Mouse (Mus musculus) gonadal fat pad, adult 2 months (tissue): ENCODE data around the gene Cdkl5. TPM values are rescaled to one million over a fixed set of nuclear protein-coding genes. Genes with fewer than 3 reads are reported as not detected.
"Not testable (repeated sequence)": the region's sequence is repeated elsewhere in the genome, so short reads cannot be mapped to it uniquely, and the experiment has no call there.

Experiments
- DNase-seq: peaks from one replicate; pipeline ENCODE4 v3.0.0-alpha.2; 2012; ENCODE audit warnings: low read depth
- polyA plus RNA-seq: library from polyadenylated mRNA; depleted of rRNA; stranded (reverse); fragments of >200 nt; gene quantifications from 2 replicates; pipeline ENCODE4 v1.2.3, GENCODE M21; 2012

Gene Cdkl5
- polyA plus RNA-seq, 1 experiment, result 0.69 TPM

DNA sequence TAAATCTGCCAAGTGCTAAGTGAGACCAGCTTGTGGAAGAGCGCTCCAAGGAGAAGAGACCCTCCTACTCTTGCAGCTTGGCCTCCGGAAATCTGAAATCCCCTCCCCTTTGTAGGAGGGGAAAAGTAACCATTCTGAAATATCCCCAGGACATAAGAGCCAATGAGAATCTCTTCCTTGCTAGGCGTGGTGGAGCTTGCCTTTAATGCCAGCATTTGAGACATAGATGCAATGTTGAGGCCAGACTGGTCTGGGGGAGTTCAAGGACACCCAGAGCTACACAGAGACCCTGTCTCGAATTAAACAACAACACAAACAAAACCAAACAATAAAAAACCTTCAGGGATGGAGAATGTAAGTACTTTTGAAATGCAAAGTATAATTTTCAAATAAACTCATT, 87.6 kb downstream of the Cdkl5 start, which contains the start of gene Gja6:
Gene Gja6, minus strand, starts transcription at position 101 of the 400 bp plus-strand sequence.
- no peak for DNase-seq

DNA sequence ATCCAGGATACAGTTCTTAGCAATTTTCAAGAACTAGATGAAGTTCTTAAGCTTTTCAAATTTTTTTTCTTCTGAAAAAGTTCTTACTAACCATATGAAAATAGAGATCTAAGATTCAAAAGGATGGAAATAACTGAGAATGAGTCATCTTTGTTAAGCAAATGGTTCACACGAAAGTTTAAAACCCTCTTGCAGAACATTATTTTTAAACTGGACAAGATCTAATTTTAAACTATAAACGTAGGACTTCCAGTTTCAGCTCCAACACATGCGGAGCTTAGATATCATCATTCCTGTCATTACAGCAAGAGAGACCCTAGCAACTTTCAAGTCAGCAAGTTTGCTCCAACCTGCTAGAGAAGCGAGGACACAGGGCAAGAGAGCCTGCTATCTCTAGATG, 88.0 kb downstream of the Cdkl5 start:
- DNase-seq, result no peak

- no peak for DNase-seq
Observed at GRCm38 (mm10) chrX:160905913-160906312, 88.6 kb downstream of the Cdkl5 start.

DNA sequence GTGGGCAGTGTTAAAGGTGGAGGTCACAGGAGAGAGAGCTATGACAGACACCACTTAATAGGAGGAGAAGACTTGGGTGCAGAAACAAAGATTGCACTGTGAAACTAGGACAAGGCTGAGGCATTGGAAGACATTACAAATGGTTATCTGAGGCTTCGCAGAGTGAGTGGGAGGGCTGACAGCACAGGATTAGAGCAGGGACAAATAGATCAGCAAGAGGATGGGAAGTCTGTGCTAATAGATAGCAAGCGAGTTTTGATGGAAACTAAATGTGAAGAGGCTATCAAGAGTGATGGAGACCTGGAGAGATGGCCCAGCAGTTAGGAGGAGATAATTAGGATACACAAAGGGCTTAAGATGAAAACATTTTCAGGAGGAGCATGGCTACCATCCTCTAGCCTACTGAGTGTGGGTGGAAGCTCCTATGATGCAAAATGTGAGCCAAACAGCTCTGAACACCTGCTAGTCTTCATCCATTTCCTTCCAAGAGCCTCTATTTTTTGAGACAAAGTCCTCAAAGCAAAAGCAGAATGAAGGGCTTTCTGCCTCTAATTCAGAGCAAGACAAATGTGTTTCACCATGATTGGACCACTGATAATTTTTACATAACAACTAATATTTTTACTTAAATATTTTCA, 89.3 kb downstream of the Cdkl5 start:
- DNase-seq, result no peak

GRCm38 (mm10) chrX:160901118-160901517, 93.4 kb downstream of the Cdkl5 start:
- no peak for DNase-seq

- DNase-seq, result no peak
Observed at GRCm38 (mm10) chrX:160892077-160892476, 102.4 kb downstream of the Cdkl5 start.

- no peak for DNase-seq
Observed at GRCm38 (mm10) chrX:160886301-160886700, 108.2 kb downstream of the Cdkl5 start.

- DNase-seq, result no peak
Observed at GRCm38 (mm10) chrX:160866576-160866975, 127.9 kb downstream of the Cdkl5 start.

DNA sequence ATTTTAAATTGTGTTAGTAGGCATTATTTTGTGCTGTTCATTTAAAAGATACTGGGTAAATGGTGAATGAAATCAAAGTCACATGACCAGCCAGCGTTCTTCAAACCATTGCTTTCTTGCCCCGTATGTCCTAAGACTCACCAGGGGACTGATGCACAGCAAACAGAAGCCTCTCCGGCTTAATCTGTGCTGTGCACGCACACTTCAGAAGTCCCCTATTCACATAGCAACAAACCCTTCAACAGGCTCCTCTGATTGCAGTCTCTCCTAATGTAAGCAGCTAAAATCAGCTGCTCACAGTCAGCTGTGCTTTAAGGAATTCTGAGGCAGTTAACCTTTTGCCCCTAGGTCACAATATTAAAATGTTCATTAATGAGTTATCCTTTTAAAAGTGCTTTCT, 129.5 kb downstream of the Cdkl5 start:
- DNase-seq, result no peak

DNA sequence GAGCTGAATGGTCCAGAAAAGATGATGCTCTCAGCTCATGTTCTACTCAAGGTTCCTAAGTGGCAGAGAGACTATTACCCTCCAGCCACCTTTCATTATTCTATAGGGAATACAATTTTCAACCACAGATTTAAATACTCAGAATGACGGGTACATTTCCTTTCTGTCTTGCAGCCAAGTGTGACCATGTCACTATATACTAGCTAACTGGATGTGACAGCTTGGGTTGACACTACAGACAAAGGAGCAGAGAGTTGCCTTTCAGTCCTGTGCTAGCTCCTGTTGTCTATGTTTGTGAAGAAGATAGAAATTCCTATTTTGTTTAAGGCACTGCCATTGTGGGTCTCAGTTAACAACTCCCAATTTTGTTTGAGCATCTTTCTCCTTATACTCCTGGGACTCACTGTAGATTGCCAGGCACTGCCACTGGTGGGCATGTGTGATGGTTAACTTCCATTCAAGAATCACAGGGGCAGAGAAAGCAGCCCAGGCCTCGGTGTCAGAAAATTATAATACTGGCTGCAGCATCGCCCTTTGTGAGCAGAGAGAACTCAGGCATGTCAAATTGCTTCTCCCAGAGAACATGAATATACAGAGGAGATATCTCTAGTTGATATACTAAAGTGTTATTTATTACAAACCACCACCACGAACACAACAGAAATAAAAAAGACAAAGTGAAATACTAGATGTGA, 130.7 kb downstream of the Cdkl5 start:
- no peak for DNase-seq

DNA sequence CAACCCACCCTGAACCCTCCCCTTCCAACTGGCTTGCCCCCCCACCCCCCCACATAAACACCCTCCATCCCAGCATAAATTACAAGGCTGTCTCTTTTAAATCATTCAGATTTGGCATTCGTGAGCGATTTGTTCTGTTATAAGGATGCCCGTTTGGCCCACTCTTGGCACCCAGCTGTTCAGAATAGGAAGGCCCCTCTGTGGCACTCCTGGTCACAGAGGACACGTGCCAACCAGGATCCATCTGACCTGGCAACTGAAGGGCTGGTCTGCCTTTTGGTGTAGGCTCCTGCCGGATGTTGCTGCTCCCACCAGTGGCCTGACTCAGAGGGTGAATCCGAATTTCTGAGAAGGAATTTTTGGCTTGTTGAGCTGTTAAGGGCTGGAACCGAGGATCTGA, 186.3 kb downstream of the Cdkl5 start:
- DNase-seq, result no peak

DNA sequence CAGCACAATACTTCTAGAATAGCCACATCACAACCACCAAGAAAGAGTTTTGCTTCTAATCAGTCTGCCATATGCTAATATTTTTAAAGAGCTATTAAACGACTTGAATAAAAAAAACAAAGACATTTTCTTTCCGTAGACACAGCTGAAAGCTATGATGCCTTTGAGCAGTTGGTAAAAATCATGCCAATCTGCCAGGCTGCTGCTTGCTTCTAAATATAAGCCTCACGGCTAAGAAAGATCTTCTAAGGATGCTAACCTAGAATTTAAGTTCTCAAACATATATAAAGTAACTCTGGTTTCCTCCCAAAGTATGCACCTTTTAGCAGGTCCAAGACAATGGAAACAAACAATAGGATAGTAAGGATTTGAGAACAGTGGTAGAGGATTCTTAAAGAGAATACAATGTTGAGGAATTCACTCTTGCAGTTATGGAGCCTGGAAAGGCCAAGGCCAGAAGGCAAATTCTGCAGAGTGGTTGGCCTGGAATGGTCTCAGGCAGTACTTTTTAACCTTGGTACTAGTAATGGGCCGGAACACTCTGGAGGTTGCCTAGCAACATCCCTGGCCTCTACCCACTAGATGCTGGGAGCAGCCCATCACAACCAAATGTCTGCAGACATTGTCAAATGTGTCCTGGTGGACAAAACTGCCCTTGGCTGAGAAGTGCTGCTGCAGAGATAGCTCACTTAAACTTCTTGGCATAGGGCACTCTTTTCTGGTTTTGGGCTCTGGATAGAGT, 189.9 kb downstream of the Cdkl5 start:
- DNase-seq, result no peak

- DNase-seq, result no peak
Observed at GRCm38 (mm10) chrX:160794920-160795319, 199.6 kb downstream of the Cdkl5 start.

DNA sequence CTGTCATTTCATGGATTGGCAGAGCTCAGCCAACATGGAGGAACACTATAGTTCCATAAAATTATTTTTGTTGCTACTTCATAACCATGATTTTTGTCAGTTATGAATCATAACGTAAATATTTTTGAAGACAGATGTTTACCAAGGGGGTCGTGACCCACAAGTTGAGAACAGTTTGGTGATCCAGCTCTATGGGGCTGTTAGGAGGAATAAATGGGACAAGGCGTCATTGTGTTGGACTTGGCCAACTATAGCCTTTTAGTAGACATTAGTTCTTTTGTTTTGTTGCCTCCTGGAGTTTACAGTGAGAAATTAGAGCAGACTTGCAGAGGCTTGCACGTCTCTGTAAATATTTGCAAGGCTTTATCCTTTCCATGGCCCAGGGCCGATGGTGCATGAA, 212.2 kb downstream of the Cdkl5 start:
- DNase-seq, result peak; percentile 60

DNA sequence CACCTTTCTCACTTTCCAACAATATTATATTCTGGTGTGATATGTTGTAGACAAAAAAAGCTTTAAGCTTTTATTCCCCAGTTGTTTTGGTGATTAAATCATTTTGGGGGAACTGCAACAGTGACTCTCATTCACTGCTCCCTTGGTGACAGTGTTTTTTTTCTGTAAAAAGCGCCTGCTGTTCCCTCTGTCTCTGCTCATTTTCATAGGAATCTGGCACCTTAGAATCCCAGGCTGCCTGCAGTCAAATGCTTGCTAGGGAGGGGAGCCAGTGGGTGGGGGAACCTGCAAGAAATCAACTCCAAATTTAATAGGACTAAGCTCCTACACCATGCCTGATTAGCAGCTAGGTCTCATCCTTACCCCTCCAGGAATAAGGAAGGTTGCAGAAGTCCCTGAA, 221.5 kb downstream of the Cdkl5 start:
- DNase-seq, result no peak

DNA sequence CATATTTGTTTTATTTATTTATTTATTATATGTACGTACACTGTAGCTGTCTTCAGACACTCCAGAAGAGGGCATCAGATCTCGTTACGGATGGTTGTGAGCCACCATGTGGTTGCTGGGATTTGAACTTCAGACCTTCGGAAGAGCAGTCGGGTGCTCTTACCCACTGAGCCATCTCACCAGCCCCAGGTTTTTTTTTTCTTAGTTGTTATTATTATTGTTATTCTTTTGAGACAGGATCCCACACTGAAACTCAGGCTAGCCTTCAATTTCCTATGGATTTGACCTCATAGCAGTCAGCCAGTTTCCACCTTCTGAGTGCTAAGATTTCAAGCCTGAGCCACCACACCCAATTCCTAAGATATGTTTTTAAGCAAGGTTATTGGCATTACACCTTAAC, 224.9 kb downstream of the Cdkl5 start:
- not testable (repeated sequence) for DNase-seq

GRCm38 (mm10) chrX:160767713-160768112, 226.8 kb downstream of the Cdkl5 start, which contains the start of gene Rs1:
Gene Rs1 (plus strand): TSS chrX:160768013.
- DNase-seq, result no peak

DNA sequence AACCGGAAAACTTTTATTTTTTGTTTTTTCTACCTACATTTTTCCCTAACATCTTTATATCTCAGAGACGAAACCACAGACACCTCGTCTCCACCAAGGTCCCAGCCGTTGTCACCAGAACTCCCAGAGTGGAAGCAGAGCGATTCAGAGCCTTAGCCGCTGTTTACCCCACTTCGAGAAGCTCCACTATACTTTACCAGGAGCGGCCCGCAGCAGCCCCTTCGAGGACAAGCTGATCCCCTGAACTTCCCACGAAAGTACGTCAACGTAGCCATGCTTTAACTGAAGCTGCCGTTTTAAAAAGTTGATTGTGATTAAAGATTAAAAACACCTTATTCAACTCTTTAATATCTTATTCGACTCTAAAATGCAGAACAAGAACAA, 228.3 kb downstream of the Cdkl5 start:
- no peak for DNase-seq

DNA sequence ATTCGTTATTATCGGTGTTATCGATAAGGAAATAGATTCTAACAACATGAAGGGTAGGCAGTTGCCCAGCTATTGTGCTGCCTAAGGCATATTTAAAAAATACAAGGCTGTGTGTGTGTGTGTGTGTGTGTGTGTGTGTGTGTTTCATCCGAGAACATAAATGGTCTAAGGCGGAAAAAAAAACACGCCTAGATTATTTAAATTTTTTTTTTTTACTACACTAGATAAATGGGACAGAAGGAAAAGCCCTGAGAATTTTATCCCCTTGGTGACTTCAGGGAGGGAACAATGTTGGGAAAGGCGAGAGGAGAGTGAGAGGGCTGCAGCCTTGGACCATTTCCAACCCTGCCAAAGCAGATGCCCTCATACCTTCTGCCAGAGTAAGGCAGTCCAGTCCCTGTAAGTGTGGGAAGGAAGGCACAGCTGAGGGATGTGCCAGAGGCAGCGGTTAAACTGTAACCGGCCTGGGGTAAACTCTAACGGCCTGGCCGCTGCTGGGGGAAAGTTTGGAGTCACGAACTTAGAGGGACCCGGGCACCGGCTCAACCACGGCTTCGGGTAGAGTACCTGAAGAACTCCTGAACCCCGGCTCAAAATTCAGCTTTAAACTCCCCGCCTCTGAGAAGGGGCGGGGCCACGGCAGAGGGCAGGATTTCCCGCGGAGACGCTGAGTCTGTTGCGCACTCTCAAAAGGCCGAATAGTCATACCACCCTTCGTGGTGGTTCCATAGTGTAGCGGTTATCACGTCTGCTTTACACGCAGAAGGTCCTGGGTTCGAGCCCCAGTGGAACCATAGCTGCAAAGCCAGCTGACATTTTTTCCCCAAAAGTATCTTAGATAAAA, 228.9 kb downstream of the Cdkl5 start:
- DNase-seq, result no peak

GRCm38 (mm10) chrX:160750808-160751207, 243.7 kb downstream of the Cdkl5 start:
- no peak for DNase-seq

DNA sequence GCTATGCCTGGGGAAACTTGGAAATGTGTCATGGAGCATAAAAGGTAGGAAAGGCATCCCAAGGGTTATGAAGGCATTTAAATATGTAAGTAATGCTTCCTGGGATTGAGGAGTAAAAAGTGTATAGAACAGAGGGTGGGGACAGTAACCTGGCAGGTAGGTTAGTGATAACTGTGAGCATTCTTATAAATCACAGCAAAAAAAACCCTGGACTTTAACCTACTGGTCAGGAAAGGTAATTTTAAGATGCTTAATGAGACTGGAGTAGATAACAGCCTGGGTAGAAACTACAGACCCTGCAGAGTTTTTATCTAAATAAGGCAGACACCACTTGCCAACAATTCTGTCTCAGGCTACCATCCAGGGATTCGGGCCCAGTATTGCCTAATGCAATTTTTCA, 245.9 kb downstream of the Cdkl5 start:
- no peak for DNase-seq

DNA sequence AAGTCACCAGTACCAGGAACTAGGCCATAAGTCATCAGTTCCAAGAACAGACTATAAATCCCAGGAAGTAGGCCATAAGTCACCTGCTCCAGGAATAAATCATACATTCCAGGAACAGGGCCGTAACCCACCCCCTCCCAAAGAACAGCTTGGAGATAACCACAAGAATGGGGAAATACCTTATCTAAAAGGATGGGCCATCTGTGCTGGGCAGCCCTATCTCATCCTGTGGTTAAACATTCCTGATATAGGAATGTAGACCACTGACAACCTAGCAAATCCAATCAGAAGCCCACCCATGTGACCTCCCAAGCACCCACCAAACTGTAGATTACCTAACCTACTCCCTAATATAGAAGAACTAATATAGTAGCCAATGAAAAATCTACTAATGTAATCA, 249.1 kb downstream of the Cdkl5 start:
- no peak for DNase-seq
